Mouse (Mus musculus) Muller cell, postnatal 12 days (primary cell): ENCODE measurements around the gene Vrk3.
A peak's percentile ranks its signal among the peaks of the same experiment; 100 is the strongest.
"Not testable (repeated sequence)": the region's sequence is repeated elsewhere in the genome, so short reads cannot be mapped to it uniquely, and the experiment has no call there.

Experiments used
- DNase-seq: peaks from one replicate; pipeline ENCODE4 v3.0.0-alpha.2; 2015; ENCODE audit errors: inconsistent ontology term

The Vrk3 gene

GRCm38 (mm10) chr7:44748101-44749044 lies at the start of gene Vrk3:
Vrk3 (plus strand) TSS chr7:44748413.
- DNase-seq = peak; percentile 99

- DNase-seq = peak; percentile 51
These were observed 46.3 kb upstream of the Vrk3 start for GRCm38 (mm10) chr7:44701921-44702320.

GRCm38 (mm10) chr7:44702985-44703384 lies 45.2 kb upstream of the Vrk3 start:
- DNase-seq = no peak

GRCm38 (mm10) chr7:44704363-44704762 lies 43.9 kb upstream of the Vrk3 start:
- no peak for DNase-seq

GRCm38 (mm10) chr7:44705086-44705485 lies 43.1 kb upstream of the Vrk3 start:
- DNase-seq = no peak

GRCm38 (mm10) chr7:44706322-44706721 lies 41.9 kb upstream of the Vrk3 start:
- no peak for DNase-seq

GRCm38 (mm10) chr7:44707169-44707675 lies 41.0 kb upstream of the Vrk3 start:
- no peak for DNase-seq

- not testable (repeated sequence) for DNase-seq
These were observed 40.1 kb upstream of the Vrk3 start for GRCm38 (mm10) chr7:44708093-44708492.

GRCm38 (mm10) chr7:44708574-44708973 lies 39.6 kb upstream of the Vrk3 start, which contains the start of gene Izumo2:
Izumo2 (plus strand) TSS chr7:44708742.
- DNase-seq = no peak

- no peak for DNase-seq
These were observed 38.3 kb upstream of the Vrk3 start for GRCm38 (mm10) chr7:44709881-44710280.

- DNase-seq = no peak
These were observed 26.2 kb upstream of the Vrk3 start for GRCm38 (mm10) chr7:44722058-44722457.

- no peak for DNase-seq
These were observed 23.9 kb upstream of the Vrk3 start for GRCm38 (mm10) chr7:44724316-44724715.

GRCm38 (mm10) chr7:44726343-44726742 lies 21.9 kb upstream of the Vrk3 start:
- DNase-seq = no peak

GRCm38 (mm10) chr7:44727151-44727550 lies 21.1 kb upstream of the Vrk3 start:
- DNase-seq = no peak

- no peak for DNase-seq
These were observed 19.9 kb upstream of the Vrk3 start for GRCm38 (mm10) chr7:44728082-44728975.

- DNase-seq = no peak
These were observed 14.5 kb upstream of the Vrk3 start for GRCm38 (mm10) chr7:44733723-44734122.

GRCm38 (mm10) chr7:44741361-44741760 lies 6.9 kb upstream of the Vrk3 start:
- DNase-seq = no peak

GRCm38 (mm10) chr7:44744270-44744669 lies 3.9 kb upstream of the Vrk3 start:
- DNase-seq = no peak

- DNase-seq = peak; percentile 84
These were observed 3.1 kb upstream of the Vrk3 start for GRCm38 (mm10) chr7:44745076-44745475.

- DNase-seq = no peak
These were observed 1.1 kb upstream of the Vrk3 start for GRCm38 (mm10) chr7:44747115-44747514.

- DNase-seq = not testable (repeated sequence)
These were observed 2.7 kb downstream of the Vrk3 start, which contains the start of gene Zfp473 for GRCm38 (mm10) chr7:44750950-44751349. Zfp473 (minus strand) TSS chr7:44751050.

GRCm38 (mm10) chr7:44757164-44757563 lies 9.0 kb downstream of the Vrk3 start:
- DNase-seq = no peak
